Mouse (Mus musculus) frontal cortex, postnatal 10 days (tissue): Measurements from ENCODE around the gene Wdr74.
A peak's percentile ranks its signal among the peaks of the same experiment; 100 is the strongest.
"Not testable (repeated sequence)": the region's sequence is repeated elsewhere in the genome, so short reads cannot be mapped to it uniquely, and the experiment has no call there.

Experiments
- DNase-seq, 2 experiments: peaks; one replicate each; pipeline ENCODE4 v3.0.0; 2022; ENCODE audit warnings: low spot score in 2 of 2, mixed read lengths in 1 of 2

The Wdr74 gene

GRCm38 (mm10) chr19:8715868-8716766 lies 19.5 kb upstream of the Wdr74 start:
- DNase-seq: no peak

DNA sequence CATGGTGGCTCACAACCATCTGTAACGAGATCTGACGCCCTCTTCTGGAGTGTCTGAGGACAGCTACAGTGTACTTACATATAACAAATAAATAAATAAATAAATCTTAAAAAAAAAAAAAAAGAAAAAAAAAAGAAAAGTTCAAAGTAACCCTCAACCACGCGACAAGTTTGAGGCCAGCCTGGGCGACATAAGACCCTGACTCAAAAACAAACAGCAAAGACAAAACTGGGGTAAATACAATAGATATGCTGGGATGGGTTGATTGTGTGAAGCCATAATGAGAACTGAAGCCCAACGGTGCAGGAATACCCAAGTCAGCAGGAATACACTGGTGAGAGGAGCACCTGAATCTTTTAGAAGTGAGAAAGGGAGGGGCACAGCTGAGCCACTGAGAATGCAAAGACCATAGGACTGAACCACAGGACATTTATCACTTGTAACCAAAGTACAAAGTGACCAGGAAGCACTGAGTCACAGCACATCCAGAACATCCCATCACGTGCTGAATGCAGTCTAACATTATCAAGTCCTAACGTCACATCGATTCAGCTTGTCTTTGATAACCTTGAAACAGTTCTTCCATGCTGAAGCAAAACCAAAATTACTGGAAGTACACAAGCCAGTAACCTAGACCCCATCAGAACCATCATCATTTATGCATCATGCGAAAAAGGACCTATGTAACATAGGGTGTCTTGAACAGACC lies 18.7 kb upstream of the Wdr74 start:
- no peak for DNase-seq

GRCm38 (mm10) chr19:8718357-8718756 lies 17.3 kb upstream of the Wdr74 start:
- no peak for DNase-seq

DNA sequence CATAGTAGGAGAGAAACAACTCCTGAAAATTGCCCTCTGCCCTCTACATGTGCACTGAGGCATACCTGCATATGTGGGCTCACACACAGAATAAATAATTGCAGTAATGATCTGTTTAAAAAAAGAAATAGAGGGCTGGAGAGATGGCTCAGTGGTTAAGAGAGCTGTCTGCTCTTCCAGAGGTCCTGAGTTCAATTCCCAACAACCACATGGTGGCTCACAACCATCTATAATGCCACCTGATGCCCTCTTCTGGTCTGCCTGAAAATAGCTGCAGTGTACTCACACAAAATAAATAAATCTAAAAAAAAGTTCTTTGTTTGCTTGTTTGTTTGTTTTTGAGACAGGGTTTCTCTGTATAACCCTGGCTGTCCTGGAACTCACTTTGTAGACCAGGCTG lies 16.6 kb upstream of the Wdr74 start:
- DNase-seq: not testable (repeated sequence)

DNA sequence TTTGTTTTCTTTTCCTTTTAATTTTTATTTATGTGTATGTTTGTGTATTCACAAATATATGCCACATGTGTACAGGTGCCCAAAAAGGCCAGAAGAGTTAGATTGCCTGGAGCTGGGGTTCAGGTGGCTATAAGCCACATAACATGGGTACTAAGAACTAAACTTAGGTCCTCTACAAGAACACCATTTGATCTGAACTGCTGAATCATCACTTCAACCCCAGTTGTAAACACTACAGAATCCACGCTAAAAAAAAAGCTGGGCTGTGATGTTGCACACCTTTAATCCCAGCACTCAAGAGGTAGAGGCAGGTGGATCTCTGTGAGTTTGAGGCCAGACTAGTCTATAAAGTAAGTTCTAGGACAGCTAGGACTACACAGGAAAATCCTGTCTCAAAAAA lies 14.2 kb upstream of the Wdr74 start:
- DNase-seq: no peak

DNA sequence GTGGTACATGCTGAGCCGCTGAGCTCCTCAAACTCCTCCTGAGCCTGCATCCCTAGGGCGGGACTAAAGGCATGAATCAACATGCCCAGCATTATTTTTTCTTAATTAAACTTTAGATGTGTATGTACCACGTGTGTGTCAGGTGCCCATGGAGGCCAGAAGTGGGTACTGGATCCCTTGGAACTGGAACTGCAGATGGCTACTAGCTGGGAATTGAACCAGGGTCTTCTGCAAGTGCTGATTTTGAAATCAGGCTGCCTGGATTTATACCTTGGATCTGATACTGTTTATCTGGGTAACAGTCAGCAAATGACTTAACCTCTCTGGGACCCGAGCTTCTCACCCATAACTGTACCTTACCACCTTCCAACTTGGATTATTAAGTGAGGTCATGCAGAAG lies 13.6 kb upstream of the Wdr74 start:
- no peak for DNase-seq

GRCm38 (mm10) chr19:8722559-8722906 lies 13.1 kb upstream of the Wdr74 start:
- DNase-seq: no peak

DNA sequence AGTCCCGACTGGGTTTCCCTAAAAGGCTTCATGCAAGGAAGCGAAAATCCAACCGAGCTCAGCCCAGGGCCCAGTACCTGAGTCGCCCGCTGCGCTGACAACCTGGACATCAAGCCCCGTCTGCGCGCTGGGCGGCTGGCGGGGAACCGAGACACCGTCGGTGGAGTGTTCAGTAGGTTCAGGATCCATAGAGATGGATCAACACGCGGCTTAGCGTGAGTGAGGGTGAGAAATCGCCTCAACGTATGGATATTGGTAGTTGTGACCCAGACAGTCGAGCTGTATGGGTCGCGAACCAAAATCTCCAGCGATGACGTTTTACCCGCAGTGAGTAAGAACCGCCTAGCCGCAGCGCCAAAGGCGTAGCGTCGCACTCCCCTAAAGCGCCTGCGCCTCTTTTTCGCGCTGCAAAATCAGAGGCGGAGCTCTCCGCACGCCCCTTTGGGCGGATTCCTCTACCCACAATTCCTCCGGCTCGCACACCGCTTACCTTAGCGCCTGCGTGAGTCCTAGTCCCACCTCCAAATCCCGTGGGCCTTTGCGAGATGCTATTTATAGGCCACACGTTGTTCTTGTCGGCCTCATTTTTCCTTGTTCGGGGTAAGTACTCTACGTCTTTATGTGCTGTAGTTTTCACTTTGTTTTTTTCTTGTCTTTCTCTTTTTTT lies 12.6 kb upstream of the Wdr74 start, which contains the start of gene Slc3a2:
Gene Slc3a2 (minus strand): TSS at position 463 of the 667 bp plus-strand sequence.
- DNase-seq: peak; percentile 95 to 96

GRCm38 (mm10) chr19:8723574-8724346 lies 11.9 kb upstream of the Wdr74 start:
- DNase-seq: no peak

GRCm38 (mm10) chr19:8724392-8724791 lies 11.2 kb upstream of the Wdr74 start:
- DNase-seq: no peak

DNA sequence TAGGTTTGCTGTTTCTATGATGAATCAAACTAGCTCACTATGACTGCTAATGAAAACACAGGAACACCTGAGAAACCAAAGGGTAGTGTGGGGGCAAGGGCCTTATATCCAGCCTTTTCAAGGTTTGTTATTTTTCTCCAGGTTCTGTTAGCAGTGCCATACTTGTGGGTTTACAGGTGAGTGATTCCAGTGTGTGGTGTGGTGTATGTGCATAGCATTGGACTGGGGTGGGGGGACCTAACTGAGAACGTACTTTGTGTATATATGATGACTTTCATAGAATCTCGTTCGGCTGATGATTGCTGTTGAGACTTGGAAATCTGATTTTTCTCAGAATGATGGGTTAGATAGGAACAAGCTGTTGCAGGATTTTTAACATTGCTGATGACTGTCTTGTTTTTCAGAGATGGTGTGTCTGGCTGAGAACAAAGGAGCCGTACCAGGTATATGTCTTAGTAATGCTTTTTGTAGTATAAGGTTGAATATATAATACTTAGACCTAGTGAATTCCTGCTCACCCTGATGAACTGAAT lies 10.5 kb upstream of the Wdr74 start:
- no peak for DNase-seq

DNA sequence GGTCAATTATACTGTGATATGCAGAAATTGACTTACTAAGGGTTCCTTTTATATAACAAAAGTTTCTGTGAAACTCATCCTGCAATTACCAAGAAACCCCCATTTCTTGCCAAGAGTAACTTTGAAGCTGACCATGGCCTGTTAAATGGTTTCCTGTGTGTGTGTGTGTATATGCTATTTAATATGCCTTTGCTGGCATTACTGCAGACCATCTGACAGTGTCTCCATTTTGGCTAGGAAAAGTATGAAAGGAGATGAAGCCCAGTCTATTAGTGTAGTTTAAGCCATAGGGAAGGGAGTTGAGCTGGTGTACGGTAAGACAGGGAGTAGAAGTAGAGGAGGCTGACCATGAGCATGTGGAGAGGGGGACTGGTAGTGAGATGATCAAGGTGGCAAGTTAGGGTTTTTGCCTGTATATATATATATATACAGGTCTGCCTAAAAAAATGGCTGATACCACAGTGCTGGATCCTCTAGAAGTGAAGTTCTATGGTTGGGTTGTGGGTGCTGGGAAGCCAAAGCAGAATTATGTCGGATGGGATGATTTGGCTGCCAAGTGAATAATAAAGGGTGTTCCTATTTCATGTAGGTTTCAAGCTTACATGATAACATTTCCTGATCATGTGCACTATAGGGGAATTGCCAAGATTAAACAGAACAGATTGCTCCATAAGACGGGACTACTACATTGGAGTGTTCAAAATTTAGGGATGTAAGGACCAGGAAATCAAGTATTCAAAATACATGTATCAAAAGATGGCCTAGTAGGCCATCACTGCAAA lies 8.8 kb upstream of the Wdr74 start:
- DNase-seq: no peak

- no peak for DNase-seq
These were observed 8.0 kb upstream of the Wdr74 start for GRCm38 (mm10) chr19:8727495-8728114.

- DNase-seq: not testable (repeated sequence)
These were observed 7.1 kb upstream of the Wdr74 start for GRCm38 (mm10) chr19:8728335-8729099.

GRCm38 (mm10) chr19:8734334-8734733 lies 1.3 kb upstream of the Wdr74 start:
- DNase-seq: no peak

DNA sequence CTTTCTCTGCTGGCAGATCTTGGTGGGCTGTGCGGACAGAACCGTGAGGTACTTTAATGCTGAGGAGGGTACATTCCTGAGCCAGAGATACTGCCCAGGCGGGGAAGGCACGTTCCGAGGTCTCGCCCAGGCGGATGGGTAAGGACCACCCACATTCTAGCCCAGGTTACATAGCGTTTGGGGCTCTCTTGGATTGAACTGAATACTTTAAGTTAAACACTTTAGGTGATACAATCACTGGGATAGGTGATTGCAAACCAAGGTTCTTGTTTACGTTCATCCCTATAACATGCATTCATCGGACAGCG lies 487 bp downstream of the Wdr74 start:
- DNase-seq: no peak

- no peak for DNase-seq
These were observed 3.3 kb downstream of the Wdr74 start for GRCm38 (mm10) chr19:8738911-8739310.

- no peak for DNase-seq
These were observed 4.0 kb downstream of the Wdr74 start for GRCm38 (mm10) chr19:8739646-8740045.

GRCm38 (mm10) chr19:8740603-8741002 lies 5.0 kb downstream of the Wdr74 start, which contains the start of gene 1700092M07Rik:
TSS of gene 1700092M07Rik (plus strand) at chr19:8740718.
- DNase-seq: no peak
